Mouse (Mus musculus) heart, postnatal 10 days (tissue): Measurements from ENCODE around the gene App. TPM values are rescaled to one million over a fixed set of nuclear protein-coding genes. Genes with fewer than 3 reads are reported as not detected.

Source experiments
- DNase-seq, 2 experiments: peaks; one replicate each; pipeline ENCODE4 v3.0.0; 2021
- intact Hi-C: fragments of 180-260 bp; cut with DNase I; formaldehyde crosslinking; loops from one replicate; pipeline ENCODE4 v1.15.1; 2025
- total RNA-seq, 2 experiments: library from RNA; stranded (reverse); gene quantifications; 2 replicates each; pipeline ENCODE4 v1.2.3; 2021

Gene App
- total RNA-seq, 2 experiments from 2014 or later: 231 to 247 TPM

DNA sequence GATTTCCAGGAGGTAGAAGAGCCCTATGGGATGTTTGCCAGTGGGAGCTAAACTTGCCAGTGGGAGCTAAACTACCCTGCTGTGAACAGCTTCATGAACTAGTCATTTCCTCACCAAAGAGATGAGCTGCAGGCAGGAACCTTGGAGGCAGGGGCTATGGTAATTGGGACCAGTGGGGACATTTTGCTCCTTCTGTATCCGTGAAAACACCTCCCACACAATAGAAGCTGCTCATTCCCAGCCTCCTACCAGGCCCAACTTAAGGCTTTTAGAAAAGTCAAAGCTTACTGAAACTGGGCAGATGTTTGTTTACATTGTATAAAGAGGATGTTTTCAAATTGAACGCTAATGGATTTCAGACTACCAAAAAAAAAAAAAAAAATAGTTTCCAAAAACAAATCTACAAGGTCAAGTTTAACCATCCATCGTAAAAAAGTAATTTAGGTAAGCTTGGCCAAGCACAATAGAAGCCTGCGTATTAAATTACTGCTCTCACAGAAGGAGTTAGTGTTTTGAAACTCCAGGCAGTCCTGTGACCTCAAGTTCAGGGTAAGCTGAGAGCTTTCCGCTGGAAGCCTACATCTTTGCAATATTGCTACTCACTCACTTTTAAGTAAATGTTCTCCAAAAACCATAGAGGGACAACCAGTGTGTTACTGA lies 253.8 kb downstream of the App start:
- intact Hi-C loops: no loop called here
- no peak for DNase-seq

- no peak for DNase-seq
- intact Hi-C loops: no loop called here
Measured at GRCm38 (mm10) chr16:84919087-84919486, 254.5 kb downstream of the App start.

DNA sequence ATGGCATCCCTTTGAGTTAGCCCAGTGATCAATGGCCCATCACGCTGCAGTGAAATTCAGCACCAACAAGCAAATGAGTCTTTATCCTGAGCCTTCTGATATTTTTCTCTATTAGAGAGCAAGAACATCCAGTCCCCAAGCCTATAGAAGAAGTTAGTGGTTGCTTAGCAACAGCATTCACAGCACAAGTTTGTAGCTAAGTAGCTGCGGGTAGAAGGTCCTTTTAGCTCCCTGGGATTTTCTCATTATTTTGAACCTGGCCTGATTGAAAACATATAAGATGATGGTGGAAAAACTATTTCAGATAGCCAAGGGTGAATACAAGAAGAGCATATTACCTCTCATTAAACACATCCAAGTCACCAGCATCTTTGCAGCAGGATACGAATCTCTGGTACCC lies 256.8 kb downstream of the App start:
- intact Hi-C loops: no loop called here

DNA sequence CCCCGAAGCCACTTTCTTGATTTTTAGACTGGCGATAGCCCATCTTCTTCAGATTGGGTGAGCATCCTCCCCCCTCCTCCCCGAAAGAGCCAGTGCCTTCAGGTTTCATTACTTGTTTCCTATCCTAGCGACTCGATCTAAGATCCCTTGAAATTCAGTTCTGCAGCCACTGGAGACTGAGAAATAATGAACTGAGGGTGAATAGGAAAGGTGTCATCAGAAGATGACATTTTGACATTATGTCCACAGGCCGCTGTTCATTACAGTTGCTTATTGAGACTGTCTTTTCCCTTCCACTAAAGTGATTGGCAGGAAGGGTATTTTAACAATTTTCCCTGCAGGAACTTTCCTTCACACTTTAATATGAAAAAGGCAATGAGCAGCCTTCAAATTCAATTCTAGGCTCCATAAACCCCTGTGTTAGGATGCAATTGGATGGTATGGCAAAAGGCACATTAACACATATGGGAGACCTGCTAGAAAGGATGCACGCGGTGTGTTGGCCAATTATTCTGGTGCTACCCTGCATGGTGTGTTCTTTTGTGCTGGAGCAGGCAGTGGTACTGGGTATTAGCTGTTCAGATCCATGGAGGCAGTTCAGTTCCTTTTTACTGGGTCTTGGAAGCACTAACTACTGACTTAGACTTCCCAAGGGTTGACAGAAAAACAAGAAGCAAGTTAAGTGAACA lies 261.9 kb downstream of the App start:
- DNase-seq: no peak
- intact Hi-C loops: no loop called here

More for the DNA sequence above, 256.8 kb downstream of the App start:
- DNase-seq: no peak

- DNase-seq: no peak
- intact Hi-C loops: no loop called here
Measured at GRCm38 (mm10) chr16:84902995-84903394, 270.6 kb downstream of the App start.
